Mouse (Mus musculus) intestine, embryonic 14.5 days (tissue): Measurements from ENCODE around the gene Alk. TPM values are rescaled to one million over a fixed set of nuclear protein-coding genes. Genes with fewer than 3 reads are reported as not detected.

ENCODE experiments used
- ATAC-seq: fragments of 200-750 bp; cut with Nextera tagmentation; replicated peaks from 2 replicates; pipeline ENCODE4 v1.8.0; 2017; ENCODE audit warnings: low read depth, moderate number of reproducible peaks, moderate TSS enrichment, moderate library complexity; ENCODE audit not compliant: low FRiP score, low TSS enrichment
- DNase-seq: peaks from one replicate; pipeline ENCODE4 v3.0.0-alpha.2; 2018; ENCODE audit warnings: low spot score
- H3K27ac ChIP-seq: fragments of 300-500 bp; sonication (generic); 2 replicates; pipeline ENCODE4 v1.5.1; 2014; ENCODE audit warnings: low read depth, mild to moderate bottlenecking, control low read depth
- H3K27me3 ChIP-seq: fragments of 300-500 bp; sonication (generic); replicated peaks from 2 replicates; pipeline ENCODE4 v1.6.1; 2014; ENCODE audit warnings: low read length, control low read depth; ENCODE audit not compliant: control insufficient read depth, insufficient read depth
- H3K36me3 ChIP-seq: fragments of 300-500 bp; sonication (generic); 2 replicates; pipeline ENCODE4 v1.6.1; 2014; ENCODE audit warnings: low read length, control low read depth; ENCODE audit not compliant: control insufficient read depth, insufficient read depth
- H3K4me1 ChIP-seq: fragments of 300-500 bp; sonication (generic); replicated peaks from 2 replicates; pipeline ENCODE4 v1.6.1; 2014; ENCODE audit warnings: low read length, control low read depth, mixed read lengths; ENCODE audit not compliant: control insufficient read depth, insufficient read depth
- H3K4me2 ChIP-seq: fragments of 300-500 bp; sonication (generic); 2 replicates; pipeline ENCODE4 v1.6.1; 2014; ENCODE audit warnings: low read length
- H3K4me3 ChIP-seq: fragments of 300-500 bp; sonication (generic); 2 replicates; pipeline ENCODE4 v1.5.1; 2014; ENCODE audit warnings: low read depth, low read length, control low read depth, mixed read lengths
- H3K9ac ChIP-seq: fragments of 300-500 bp; sonication (generic); 2 replicates; pipeline ENCODE4 v1.6.1; 2014; ENCODE audit warnings: mild to moderate bottlenecking, low read length
- H3K9me3 ChIP-seq: fragments of 300-500 bp; sonication (generic); 2 replicates; pipeline ENCODE4 v1.6.1; 2016; ENCODE audit warnings: low read length, control low read depth; ENCODE audit not compliant: control insufficient read depth
- WGBS: fragments of 180-500 bp; shearing (Covaris S2); extraction: QIAGEN DNeasy Blood & Tissue Kit; methylation state at CpG from one replicate; pipeline ENCODE4 v1.1.7; 2014; 5-methylcytosine and 5-hydroxymethylcytosine counted together
- polyA plus RNA-seq: library from polyadenylated mRNA; unstranded; fragments of >200 nt; fragmentation: Nextera tagmentation; extraction: Ambion mirVana; gene quantifications from 2 replicates; pipeline ENCODE4 v1.2.1, GENCODE M21; 2014

Gene Alk
- polyA plus RNA-seq, 1 experiment from 2014 or later, result 0.61 TPM

DNA sequence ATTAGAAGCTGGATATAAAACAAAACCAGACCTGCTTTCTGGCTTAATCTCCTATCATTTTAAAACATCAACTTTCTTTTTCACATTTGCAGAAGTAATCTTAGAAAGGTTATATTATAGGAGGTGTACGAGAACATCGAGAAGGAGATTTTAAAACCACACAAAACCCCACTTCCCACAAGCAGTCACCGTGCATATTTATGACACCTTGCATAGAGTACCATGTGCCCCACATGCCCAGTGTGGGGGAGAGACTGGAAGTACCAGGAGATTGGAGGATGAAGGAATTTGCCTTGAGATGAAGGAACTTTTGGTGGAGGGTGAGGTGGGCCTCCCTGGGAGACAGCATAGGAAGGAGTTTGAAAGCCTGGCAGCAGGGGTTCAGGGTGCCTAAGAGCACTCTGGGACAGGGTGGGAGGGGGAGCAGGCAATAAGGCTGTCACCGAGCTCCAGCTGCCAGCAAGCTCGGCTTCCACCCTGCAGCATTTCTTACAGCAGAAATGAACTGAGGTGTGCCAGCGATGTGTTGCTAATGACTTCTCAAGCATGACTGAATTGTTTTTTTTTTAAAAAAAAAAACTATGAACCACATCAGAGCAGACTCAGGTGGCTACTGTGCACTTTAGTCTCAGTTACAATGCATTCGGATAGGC, 459.4 kb downstream of the Alk start:
- DNase-seq (no peak), ATAC-seq (no peak)
- H3K27ac ChIP-seq, result no peak overlapping the region
- H3K36me3 ChIP-seq, result no peaks in the 10 kb centered on the region
- no peak overlapping the region for H3K9ac ChIP-seq
- H3K4me1 ChIP-seq, result no peaks in the 10 kb centered on the region
- 73% methylated on average over 7 of the region's 7 CpGs for WGBS
- no peak overlapping the region for H3K4me2 ChIP-seq
- H3K9me3 ChIP-seq, result no peaks in the 10 kb centered on the region
- H3K4me3 ChIP-seq, result no peak overlapping the region
- no peaks in the 10 kb centered on the region for H3K27me3 ChIP-seq

GRCm38 (mm10) chr17:72144461-72144860, 460.0 kb downstream of the Alk start:
- Histone ChIP-seq H3K9me3 (no peaks in the 10 kb centered on the region), H3K27ac (no peak overlapping the region), H3K27me3 (no peaks in the 10 kb centered on the region), H3K4me3 (no peak overlapping the region), H3K4me2 (no peak overlapping the region), H3K4me1 (no peaks in the 10 kb centered on the region), H3K9ac (no peak overlapping the region), H3K36me3 (no peaks in the 10 kb centered on the region)
- ATAC-seq (no peak), DNase-seq (no peak)
- 72% methylated on average over 9 of the region's 9 CpGs for WGBS

DNA sequence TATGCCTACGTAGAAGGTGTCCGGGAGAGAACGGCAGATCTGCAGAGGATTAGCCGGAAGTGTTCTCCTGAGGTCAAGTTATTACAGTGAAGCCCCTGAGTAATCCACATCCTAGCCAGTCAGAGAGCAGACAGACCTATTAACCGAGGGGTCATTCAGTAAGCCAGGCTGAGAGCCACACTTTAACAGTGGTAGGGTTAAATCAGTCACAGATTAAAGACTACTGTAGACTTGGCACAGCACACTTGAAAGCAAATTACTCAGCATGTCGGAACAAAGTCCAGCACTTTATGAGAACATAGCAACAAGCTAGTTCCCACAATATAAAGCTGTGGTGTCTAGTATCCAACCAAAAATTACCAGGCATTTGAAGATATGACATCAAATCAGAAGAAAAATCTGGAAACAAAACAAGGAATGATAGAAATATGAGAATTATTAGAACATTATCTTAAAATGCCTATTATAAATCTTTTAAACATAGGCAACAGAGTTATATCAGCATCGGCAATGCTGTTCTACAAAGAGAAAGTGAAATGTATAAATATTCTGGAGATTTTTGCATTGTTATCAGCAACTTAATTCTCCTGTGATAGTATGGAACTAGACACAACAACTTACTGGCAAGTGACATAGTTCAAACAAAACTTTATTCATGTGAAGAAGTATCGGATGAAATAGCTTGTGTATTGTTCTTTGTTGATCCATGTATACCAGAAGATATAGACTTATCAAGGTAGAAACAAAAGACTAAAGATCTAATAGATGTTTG, 472.1 kb downstream of the Alk start:
- ATAC-seq, result no peak
- Histone ChIP-seq H3K27me3 (no peaks in the 10 kb centered on the region), H3K36me3 (no peaks in the 10 kb centered on the region), H3K9me3 (no peaks in the 10 kb centered on the region), H3K4me3 (no peak overlapping the region), H3K27ac (no peak overlapping the region), H3K4me1 (no peaks in the 10 kb centered on the region), H3K4me2 (no peak overlapping the region), H3K9ac (no peak overlapping the region)
- WGBS, result 70% methylated on average over 8 of the region's 8 CpGs
- no peak for DNase-seq

DNA sequence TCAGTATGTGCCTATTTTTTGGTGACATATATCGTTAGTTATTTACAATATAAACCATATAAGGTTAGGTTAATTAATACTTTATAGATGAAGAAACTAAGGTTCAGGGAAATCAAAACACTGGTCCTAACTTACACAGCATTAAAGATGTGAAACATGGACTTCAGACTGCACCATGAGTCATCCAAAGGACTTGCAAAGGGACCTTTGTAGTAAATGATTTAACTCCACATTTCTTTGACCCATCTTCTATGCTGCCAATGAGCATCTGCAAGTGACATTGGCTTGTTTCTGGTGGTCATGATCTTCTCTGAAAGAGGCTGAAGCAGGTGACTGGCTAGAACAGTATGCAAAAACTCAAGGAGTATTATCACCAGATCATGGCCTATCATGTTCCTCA, 482.8 kb downstream of the Alk start:
- Histone ChIP-seq H3K27ac (no peak overlapping the region), H3K9me3 (no peaks in the 10 kb centered on the region), H3K36me3 (no peaks in the 10 kb centered on the region), H3K27me3 (no peaks in the 10 kb centered on the region), H3K4me2 (no peak overlapping the region), H3K4me1 (no peaks in the 10 kb centered on the region), H3K9ac (no peak overlapping the region), H3K4me3 (no peak overlapping the region)
- DNase-seq, result no peak
- 98% methylated on average over 1 of the region's 1 CpGs for WGBS
- no peak for ATAC-seq

GRCm38 (mm10) chr17:72120278-72120677, 484.1 kb downstream of the Alk start:
- H3K4me3 ChIP-seq, result no peak overlapping the region
- H3K27ac ChIP-seq, result no peak overlapping the region
- H3K4me2 ChIP-seq, result no peak overlapping the region
- no peaks in the 10 kb centered on the region for H3K9me3 ChIP-seq
- H3K27me3 ChIP-seq, result no peaks in the 10 kb centered on the region
- ATAC-seq (no peak), DNase-seq (no peak)
- no peaks in the 10 kb centered on the region for H3K4me1 ChIP-seq
- H3K9ac ChIP-seq, result no peak overlapping the region
- WGBS, result 82% methylated on average over 11 of the region's 11 CpGs
- no peaks in the 10 kb centered on the region for H3K36me3 ChIP-seq

DNA sequence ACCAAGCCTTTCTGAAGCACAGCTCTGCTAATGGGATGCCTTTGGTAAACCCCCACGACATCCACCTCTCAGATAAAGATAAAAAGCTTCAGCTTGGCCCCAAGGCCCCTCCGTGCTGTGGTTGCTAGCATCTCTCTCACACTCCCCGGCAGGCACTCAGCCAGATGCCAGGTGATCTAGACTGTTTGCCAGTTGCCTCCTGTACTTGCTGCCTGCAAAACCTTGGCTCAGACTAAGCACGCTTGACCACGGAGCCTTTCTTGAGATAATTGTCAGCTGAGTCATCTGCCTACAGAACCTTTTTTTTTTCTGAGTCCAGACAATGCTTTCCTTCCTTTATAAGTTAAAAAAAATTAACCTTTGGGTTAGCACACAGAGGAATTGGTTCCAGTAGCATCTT, 486.1 kb downstream of the Alk start:
- no peak for ATAC-seq

GRCm38 (mm10) chr17:72115271-72115944, 489.0 kb downstream of the Alk start:
- 46% methylated on average over 12 of the region's 12 CpGs for WGBS
- Histone ChIP-seq H3K4me3 (no peak overlapping the region), H3K4me2 (no peak overlapping the region), H3K4me1 (no peaks in the 10 kb centered on the region), H3K27ac (no peak overlapping the region), H3K36me3 (no peaks in the 10 kb centered on the region), H3K27me3 (no peaks in the 10 kb centered on the region), H3K9me3 (no peaks in the 10 kb centered on the region), H3K9ac (no peak overlapping the region)
- DNase-seq (no peak), ATAC-seq (no peak)

More for the DNA sequence above, 486.1 kb downstream of the Alk start:
- Histone ChIP-seq H3K9ac (no peak overlapping the region), H3K4me2 (no peak overlapping the region), H3K36me3 (no peaks in the 10 kb centered on the region), H3K4me3 (no peak overlapping the region), H3K27me3 (no peaks in the 10 kb centered on the region), H3K27ac (no peak overlapping the region), H3K9me3 (no peaks in the 10 kb centered on the region), H3K4me1 (no peaks in the 10 kb centered on the region)
- 47% methylated on average over 5 of the region's 5 CpGs for WGBS
- DNase-seq, result no peak

- ATAC-seq, result no peak
- DNase-seq, result no peak
- no peak overlapping the region for H3K4me3 ChIP-seq
- H3K36me3 ChIP-seq, result no peaks in the 10 kb centered on the region
- no peak overlapping the region for H3K27ac ChIP-seq
- no peaks in the 10 kb centered on the region for H3K9me3 ChIP-seq
- H3K27me3 ChIP-seq, result no peaks in the 10 kb centered on the region
- H3K4me2 ChIP-seq, result no peak overlapping the region
- H3K4me1 ChIP-seq, result no peaks in the 10 kb centered on the region
- H3K9ac ChIP-seq, result no peak overlapping the region
These were observed 492.4 kb downstream of the Alk start for GRCm38 (mm10) chr17:72112004-72112403.
